Mouse (Mus musculus): ENCODE data around the gene Soat2. TPM values are rescaled to one million over a fixed set of nuclear protein-coding genes. Genes with fewer than 3 reads are reported as not detected.

The Soat2 gene
- polyA plus RNA-seq, 2 experiments from 2014 or later = 0.69 to 1.0 TPM

- ATAC-seq = no peak
Measured at GRCm38 (mm10) chr15:102114651-102115260, 35.6 kb upstream of the Soat2 start.

GRCm38 (mm10) chr15:102115731-102116231 lies 34.5 kb upstream of the Soat2 start:
- peak; percentile 96 for ATAC-seq

GRCm38 (mm10) chr15:102116753-102117415 lies 33.4 kb upstream of the Soat2 start:
- ATAC-seq = no peak

- no peak for ATAC-seq
Measured at GRCm38 (mm10) chr15:102117461-102118443, 32.6 kb upstream of the Soat2 start.

- no peak for ATAC-seq
Measured at GRCm38 (mm10) chr15:102118591-102118990, 31.7 kb upstream of the Soat2 start.

- ATAC-seq = no peak
Measured at GRCm38 (mm10) chr15:102119121-102119830, 31.1 kb upstream of the Soat2 start.

- ATAC-seq = no peak
Measured at GRCm38 (mm10) chr15:102119831-102120170, 30.5 kb upstream of the Soat2 start.

- ATAC-seq = no peak
Measured at GRCm38 (mm10) chr15:102120530-102120929, 29.8 kb upstream of the Soat2 start.

GRCm38 (mm10) chr15:102126303-102126702 lies 24.0 kb upstream of the Soat2 start:
- no peak for ATAC-seq

- no peak for ATAC-seq
Measured at GRCm38 (mm10) chr15:102133314-102133713, 17.0 kb upstream of the Soat2 start.

- no peak for ATAC-seq
Measured at GRCm38 (mm10) chr15:102134709-102135108, 15.6 kb upstream of the Soat2 start.

GRCm38 (mm10) chr15:102135522-102136128 lies 14.7 kb upstream of the Soat2 start:
- ATAC-seq = no peak

- ATAC-seq = peak; percentile 100
Measured at GRCm38 (mm10) chr15:102136129-102136758, 14.1 kb upstream of the Soat2 start, which contains the start of gene Spryd3. Gene Spryd3, minus strand, starts transcription at chr15:102136234.

- no peak for ATAC-seq
Measured at GRCm38 (mm10) chr15:102141120-102141519, 9.2 kb upstream of the Soat2 start.

GRCm38 (mm10) chr15:102142914-102143912 lies 7.1 kb upstream of the Soat2 start:
- no peak for ATAC-seq

- ATAC-seq = no peak
Measured at GRCm38 (mm10) chr15:102144274-102144711, 6.0 kb upstream of the Soat2 start, which contains the start of gene Igfbp6. Gene Igfbp6, plus strand, starts transcription at chr15:102144362.

- no peak for ATAC-seq
Measured at GRCm38 (mm10) chr15:102144726-102145125, 5.6 kb upstream of the Soat2 start.

- no peak for ATAC-seq
Measured at GRCm38 (mm10) chr15:102145330-102145729, 5.0 kb upstream of the Soat2 start.

GRCm38 (mm10) chr15:102146089-102146488 lies 4.2 kb upstream of the Soat2 start:
- no peak for ATAC-seq

GRCm38 (mm10) chr15:102146882-102147281 lies 3.4 kb upstream of the Soat2 start:
- peak; percentile 65 for ATAC-seq
